ENCODE assay signal across 14 mouse cellular contexts in genomic region chr14:67550462-67551185, GRCm38 (mm10).
A peak's percentile ranks its signal among the peaks of the same experiment; 100 is the strongest.
DNase-seq lines count a peak whose midpoint lies in the region; ATAC-seq lines count a peak whose summit lies in the region.
"Had no signal": no experiment of that assay in that cellular context is flagged by ENCODE, and none has a peak within 500 bp of the region (broad histone marks: within the 10 kb centered on the region; RNA-seq: fewer than 3 reads in every experiment).

No protein-coding gene starts in this region.

- peaks cover 2% of the 10 kb centered on the region; the same call in 1 of the 2 replicates for H3K9me3 ChIP-seq in hindbrain, embryonic 12.5 days (replicated peaks)
- no peaks in the 10 kb centered on the region for H3K9me3 ChIP-seq in midbrain, embryonic 14.5 days (ENCODE audit: control insufficient read depth, low read length)
- H3K9me3 ChIP-seq: kidney, embryonic 15.5 days had no signal

- intact Hi-C loops in heart, postnatal 10 days (cut with DNase I) = no loop called here

- no peaks in the 10 kb centered on the region for H3K36me3 ChIP-seq in hindbrain, embryonic 12.5 days
- no peaks in the 10 kb centered on the region for H3K36me3 ChIP-seq in midbrain, embryonic 14.5 days (ENCODE audit: control insufficient read depth, insufficient read depth, low read length)
- H3K36me3 ChIP-seq: kidney, embryonic 15.5 days; liver, embryonic 12.5 days had no signal

- peaks cover 10% of the 10 kb centered on the region for H3K27me3 ChIP-seq in hindbrain, embryonic 12.5 days
- H3K27me3 ChIP-seq in midbrain, embryonic 14.5 days (ENCODE audit: control insufficient read depth, insufficient read depth, low read length) = no peaks in the 10 kb centered on the region
- H3K27me3 ChIP-seq: kidney, embryonic 15.5 days; liver, embryonic 12.5 days had no signal

- 47% methylated on average over 6 of the region's 6 CpGs for WGBS in hindbrain, embryonic 12.5 days
- WGBS in midbrain, embryonic 14.5 days = 43% methylated on average over 6 of the region's 6 CpGs

- H3K4me2 ChIP-seq in hindbrain, embryonic 12.5 days (replicated peaks) = no peak overlapping the region
- no peak overlapping the region for H3K4me2 ChIP-seq in midbrain, embryonic 14.5 days (ENCODE audit: low read length)
- H3K4me2 ChIP-seq: heart, embryonic 11.5 days; kidney, embryonic 15.5 days; liver, embryonic 12.5 days had no signal

- ATAC-seq in hindbrain, embryonic 12.5 days (ENCODE audit: low FRiP score) = peak; percentile 88
- ATAC-seq in midbrain, embryonic 14.5 days (ENCODE audit: low FRiP score, low TSS enrichment) = peak; percentile 80
- ATAC-seq: liver, embryonic 12.5 days; lung, postnatal 0 days had no signal

- peak; percentile 58 for DNase-seq in adrenal gland, adult 2 months
- DNase-seq in adrenal gland, postnatal 4 days (ENCODE audit: low spot score in 2 of 2) = no peak
- DNase-seq in Muller cell, postnatal 12 days (ENCODE audit: inconsistent ontology term) = peak; percentile 40
- peak; percentile 76 for DNase-seq in midbrain, embryonic 14.5 days
- DNase-seq in heart, postnatal 10 days = no peak
- no peak for DNase-seq in cerebellum, adult 18-20 months
- no peak for DNase-seq in spleen, postnatal 36 days (ENCODE audit: low spot score in 2 of 2)
- DNase-seq: gastrocnemius, postnatal 10 days had no signal

- H3K4me3 ChIP-seq in hindbrain, embryonic 12.5 days = no peak overlapping the region
- H3K4me3 ChIP-seq in midbrain, embryonic 14.5 days (replicated peaks; ENCODE audit: low read depth, low read length) = no peak overlapping the region
- H3K4me3 ChIP-seq: erythroblast, embryonic 14.5 days; kidney, embryonic 15.5 days; liver, embryonic 12.5 days had no signal

- peaks cover 12% of the 10 kb centered on the region for H3K4me1 ChIP-seq in hindbrain, embryonic 12.5 days
- 0 out of 2 replicates have a peak, but pooled peaks cover 8% of the 10 kb centered on the region for H3K4me1 ChIP-seq in midbrain, embryonic 14.5 days (ENCODE audit: control insufficient read depth, insufficient read depth, low read length)
- H3K4me1 ChIP-seq: kidney, embryonic 15.5 days; liver, embryonic 12.5 days had no signal

- peak overlapping the region; percentile 86 for H3K27ac ChIP-seq in hindbrain, embryonic 12.5 days
- peak overlapping the region; percentile 70 for H3K27ac ChIP-seq in midbrain, embryonic 14.5 days (replicated peaks; ENCODE audit: low read depth, low read length)
- H3K27ac ChIP-seq: kidney, embryonic 15.5 days; liver, embryonic 12.5 days had no signal

- no peak overlapping the region for H3K9ac ChIP-seq in hindbrain, embryonic 12.5 days
- no peak overlapping the region for H3K9ac ChIP-seq in midbrain, embryonic 14.5 days (replicated peaks; ENCODE audit: low read length)
- H3K9ac ChIP-seq: kidney, embryonic 15.5 days; liver, embryonic 12.5 days had no signal

Comparison
In these comparisons a context has a peak if more than half of its experiments do, and no peak if none do; other contexts are left out.
1. DNase-seq: peak in adrenal gland, adult 2 months (single experiment), Muller cell, postnatal 12 days (single experiment) and midbrain, embryonic 14.5 days (single experiment); none in adrenal gland, postnatal 4 days (0 of 2), heart, postnatal 10 days (0 of 2), cerebellum, adult 18-20 months (0 of 2) and spleen, postnatal 36 days (0 of 2).